Mouse (Mus musculus) thymus, adult 2 months (tissue): ENCODE results near the gene Iqch.

ENCODE experiments used
- CTCF ChIP-seq: fragments of 200-500 bp; IDR thresholded peaks from 2 replicates; pipeline ENCODE4 v1.5.1; 2012; ENCODE audit warnings: mild to moderate bottlenecking, control low read depth, low read length, moderate library complexity, borderline replicate concordance; ENCODE audit not compliant: control insufficient read depth, poor library complexity, insufficient read depth; ENCODE audit errors: extremely low read depth
- POLR2A ChIP-seq: fragments of 200-500 bp; IDR thresholded peaks from 2 replicates; pipeline ENCODE4 v1.6.1; 2012; ENCODE audit warnings: mild to moderate bottlenecking, low read length, control low read depth, moderate library complexity; ENCODE audit not compliant: control insufficient read depth, poor library complexity, insufficient read depth; ENCODE audit errors: extremely low read depth

- TF ChIP-seq CTCF (no peak), POLR2A (no peak)
Measured at GRCm38 (mm10) chr9:63581778-63582177, 20.5 kb downstream of the Iqch start.
